Comparison of ENCODE assay signal across 8 mouse cellular contexts in the genomic region with DNA sequence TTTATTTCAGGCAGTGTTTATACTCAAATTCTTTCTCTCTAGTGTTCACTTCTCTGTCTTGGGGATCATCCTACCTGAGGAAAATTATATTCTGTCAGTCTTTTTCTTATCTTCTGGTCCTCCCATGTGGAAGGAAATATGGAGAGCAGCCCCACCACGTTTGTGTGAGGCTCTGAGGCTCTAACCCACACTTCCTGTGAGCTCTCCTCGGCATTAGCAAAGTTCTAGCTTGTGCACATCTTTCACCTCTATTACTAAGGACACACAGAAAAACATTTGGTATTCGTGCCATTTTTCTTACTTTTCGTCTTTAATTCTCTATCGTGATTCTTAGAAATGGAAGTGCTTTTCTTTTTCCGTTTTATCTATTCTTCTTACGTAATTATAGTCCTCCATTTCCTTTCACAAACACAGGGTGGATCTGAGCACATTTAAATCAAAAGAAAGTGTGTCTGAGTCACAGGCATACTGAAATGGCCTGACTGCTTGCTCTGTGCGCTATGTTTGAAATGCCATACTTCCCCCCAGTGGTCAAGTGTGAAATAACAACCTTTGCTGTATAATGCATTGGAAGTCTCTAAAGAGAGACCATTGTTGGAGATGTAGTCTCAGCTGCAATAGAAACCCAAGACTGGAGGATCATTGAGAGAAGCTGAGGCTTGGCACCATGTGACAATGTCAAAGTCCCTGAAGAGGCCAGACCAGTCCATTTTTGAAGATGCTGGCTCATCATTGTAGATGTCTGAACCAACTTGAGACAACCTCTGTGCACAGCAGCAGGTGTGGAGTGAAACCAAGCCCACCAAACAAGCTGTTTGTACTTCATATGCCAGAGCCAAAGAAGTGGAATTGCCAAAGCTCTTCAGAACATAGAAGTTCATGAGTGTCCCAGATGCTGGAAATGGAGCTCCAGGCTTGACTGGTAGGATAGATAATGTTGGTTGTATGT. TPM values are rescaled to one million over a fixed set of nuclear protein-coding genes. Genes with fewer than 3 reads are reported as not detected.
DNase-seq lines count a peak whose midpoint lies in the region; ATAC-seq and TF ChIP-seq lines count a peak whose summit lies in the region.

No protein-coding gene starts in this region.

- no peak overlapping the region for H3K27ac ChIP-seq in forebrain, embryonic 11.5 days (ENCODE audit: low read depth, low read length)
- H3K27ac ChIP-seq in heart, postnatal 0 days (ENCODE audit: low read depth) = no peak overlapping the region

- TF ChIP-seq CTCF in heart, postnatal 0 days (IDR thresholded peaks at IDR 0.05; ENCODE audit: low read depth) = peak; percentile 92
- peak; percentile 41 for TF ChIP-seq CTCF in lung, adult 2 months (IDR thresholded peaks at IDR 0.05; ENCODE audit: insufficient read depth, low read length)

- WGBS in forebrain, embryonic 11.5 days = 30% methylated on average over 8 of the region's 8 CpGs
- WGBS in heart, postnatal 0 days = 16% methylated on average over 8 of the region's 8 CpGs
- WGBS in lung, adult 2 months = 18% methylated on average over 8 of the region's 8 CpGs

- no peaks in the 10 kb centered on the region for H3K9me3 ChIP-seq in forebrain, embryonic 11.5 days (ENCODE audit: control insufficient read depth, low read length)
- H3K9me3 ChIP-seq in heart, postnatal 0 days (replicated peaks; ENCODE audit: control insufficient read depth, low read length) = no peaks in the 10 kb centered on the region

- no peak overlapping the region for H3K4me3 ChIP-seq in forebrain, embryonic 11.5 days (ENCODE audit: low read depth, low read length)
- H3K4me3 ChIP-seq in heart, postnatal 0 days (ENCODE audit: low read depth, low read length) = no peak overlapping the region
- H3K4me3 ChIP-seq in lung, adult 2 months (replicated peaks; ENCODE audit: extremely low read depth, low read depth, low read length) = no peak overlapping the region

- DNase-seq in MN1 (ENCODE audit: low spot score) = peak; percentile 85
- DNase-seq in c-Kit-positive CD71-positive TER-119-positive erythroid progenitor cells, embryonic 14.5 days (ENCODE audit: low spot score) = peak; percentile 58
- DNase-seq in forebrain, embryonic 11.5 days (ENCODE audit: low spot score) = peak; percentile 56
- DNase-seq in heart, postnatal 0 days (ENCODE audit: low spot score) = peak; percentile 79
- peak; percentile 60 to 67 for DNase-seq in kidney, postnatal 36 days
- DNase-seq in lung, adult 2 months = peak; percentile 15
- peak; percentile 91 for DNase-seq in retina, embryonic 14.5 days (ENCODE audit: low spot score)
- DNase-seq in thymus, postnatal 4 days = peak; percentile 64

- no peaks in the 10 kb centered on the region for H3K4me1 ChIP-seq in forebrain, embryonic 11.5 days (replicated peaks; ENCODE audit: control insufficient read depth, insufficient read depth, low read length)
- H3K4me1 ChIP-seq in heart, postnatal 0 days (ENCODE audit: control insufficient read depth, insufficient read depth) = no peaks in the 10 kb centered on the region
- H3K4me1 ChIP-seq in lung, adult 2 months (ENCODE audit: control insufficient read depth, insufficient read depth, low read length) = no peaks in the 10 kb centered on the region

- no peak for TF ChIP-seq EP300 in heart, postnatal 0 days (IDR thresholded peaks at IDR 0.05; ENCODE audit: low read depth)

- peak; percentile 91 for ATAC-seq in forebrain, embryonic 11.5 days (replicated peaks; ENCODE audit: low FRiP score)
- ATAC-seq in heart, postnatal 0 days (ENCODE audit: insufficient read depth, low read depth) = peak; percentile 76

- H3K27me3 ChIP-seq in forebrain, embryonic 11.5 days (ENCODE audit: control insufficient read depth, insufficient read depth, low read length) = no peaks in the 10 kb centered on the region
- H3K27me3 ChIP-seq in heart, postnatal 0 days (ENCODE audit: control insufficient read depth, insufficient read depth, low read length) = no peaks in the 10 kb centered on the region

- no peaks in the 10 kb centered on the region for H3K36me3 ChIP-seq in forebrain, embryonic 11.5 days (ENCODE audit: control insufficient read depth, insufficient read depth, low read length)
- H3K36me3 ChIP-seq in heart, postnatal 0 days (replicated peaks; ENCODE audit: control insufficient read depth, insufficient read depth, low read length) = no peaks in the 10 kb centered on the region

- H3K9ac ChIP-seq in forebrain, embryonic 11.5 days (ENCODE audit: low read length) = no peak overlapping the region
- H3K9ac ChIP-seq in heart, postnatal 0 days (replicated peaks; ENCODE audit: low read depth, low read length) = no peak overlapping the region

- no peak overlapping the region for H3K4me2 ChIP-seq in forebrain, embryonic 11.5 days (ENCODE audit: low read depth, low read length, severe bottlenecking)
- peak overlapping the region; percentile 12; the same call in 1 of the 2 replicates for H3K4me2 ChIP-seq in heart, postnatal 0 days (ENCODE audit: low read depth, low read length)

- no peak for TF ChIP-seq POLR2A in lung, adult 2 months (IDR thresholded peaks at IDR 0.05; ENCODE audit: borderline replicate concordance, extremely low read depth, low read depth, low read length)

RNA-seq across cellular contexts. Expression of a gene that starts 52.1 kb away (rescaled TPM):
- 0.53 and 0.76 TPM in 2 replicates for polyA plus RNA-seq in forebrain, embryonic 11.5 days (2014; fragmentation: Nextera tagmentation; extraction: Ambion mirVana)
- 0.12 and 5.3 TPM in 2 replicates for total RNA-seq in heart, postnatal 0 days (2014; rRNA removed; ENCODE audit: low replicate concordance)
- polyA plus RNA-seq in heart, postnatal 0 days (2015; fragmentation: Nextera tagmentation; extraction: Ambion mirVana) = 1.4 and 1.6 TPM in 2 replicates
- polyA plus RNA-seq in lung, adult 2 months (2012; rRNA removed) = 5.5 and 6.1 TPM in 2 replicates

Comparison
In these comparisons a context has a peak if more than half of its experiments do, and no peak if none do; other contexts are left out.
1. DNase-seq: peak in every context shown above with its lines; median percentile 91 in retina, embryonic 14.5 days; 85 in MN1; 79 in heart, postnatal 0 days; 64 in thymus, postnatal 4 days; 64 in kidney, postnatal 36 days; 58 in c-Kit-positive CD71-positive TER-119-positive erythroid progenitor cells, embryonic 14.5 days; 56 in forebrain, embryonic 11.5 days; 15 in lung, adult 2 months.